ENCODE assay signal across 8 mouse cellular contexts in the genomic region with DNA sequence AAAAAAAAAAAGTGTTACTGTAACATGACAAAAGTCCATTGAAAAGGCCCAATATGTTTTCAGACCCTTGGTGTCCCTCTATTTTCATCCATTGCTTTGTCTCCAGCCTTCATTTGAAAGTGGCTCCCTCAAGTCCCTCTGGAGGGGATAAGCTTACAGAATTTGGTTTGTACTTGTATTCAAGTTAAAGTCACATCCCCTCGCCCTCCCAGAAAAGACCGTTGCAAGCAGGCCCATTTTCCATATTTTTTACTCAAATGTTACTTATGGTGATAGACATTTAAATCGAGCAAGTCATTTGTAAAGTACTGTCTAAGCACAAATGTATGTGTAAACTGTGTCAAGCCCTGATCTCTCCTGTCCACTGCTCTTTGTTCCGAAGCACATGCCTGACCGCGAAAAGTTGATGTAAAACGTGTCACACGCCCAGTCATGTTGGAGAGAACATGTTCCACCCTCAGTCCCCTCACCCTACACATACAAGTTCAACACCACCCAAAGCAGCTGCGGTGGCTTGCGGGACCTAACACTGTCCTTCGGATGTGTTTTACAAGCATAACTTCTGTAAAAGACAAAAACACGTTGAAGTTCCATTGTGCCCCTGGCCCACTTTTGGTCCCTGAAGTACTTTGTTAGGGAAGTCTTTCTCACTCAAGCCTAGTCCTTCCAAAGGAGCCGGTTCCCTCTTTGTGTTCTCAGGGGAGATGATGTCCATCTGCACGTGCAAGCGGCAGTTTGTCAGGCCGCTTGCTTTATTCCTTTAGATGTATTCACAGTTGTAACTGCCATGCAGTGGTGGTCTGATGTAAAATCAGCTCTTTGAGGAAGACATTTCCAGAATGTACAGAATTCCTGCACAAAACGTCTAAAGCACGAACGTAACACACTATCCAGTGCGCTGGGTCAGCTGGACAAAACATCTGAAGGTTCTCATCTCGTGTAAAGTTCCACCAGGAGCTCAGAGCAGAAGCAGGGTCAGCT. TPM values are rescaled to one million over a fixed set of nuclear protein-coding genes. Genes with fewer than 3 reads are reported as not detected.
DNase-seq lines count a peak whose midpoint lies in the region; ATAC-seq lines count a peak whose summit lies in the region.

No protein-coding gene starts in this region.

- peak overlapping the region; percentile 78 for H3K4me3 ChIP-seq in forebrain, embryonic 15.5 days
- peak overlapping the region; percentile 88 for H3K4me3 ChIP-seq in limb, embryonic 12.5 days (replicated peaks)
- peak overlapping the region; percentile 95 for H3K4me3 ChIP-seq in midbrain, embryonic 14.5 days (replicated peaks; ENCODE audit: low read depth, low read length)

- WGBS in forebrain, embryonic 15.5 days = 21% methylated on average over 21 of the region's 21 CpGs
- 57% methylated on average over 21 of the region's 21 CpGs for WGBS in limb, embryonic 12.5 days
- 21% methylated on average over 21 of the region's 21 CpGs for WGBS in midbrain, embryonic 14.5 days

- peak overlapping the region; percentile 100 for H3K27ac ChIP-seq in forebrain, embryonic 15.5 days (replicated peaks)
- H3K27ac ChIP-seq in limb, embryonic 12.5 days = peak overlapping the region; percentile 73
- H3K27ac ChIP-seq in midbrain, embryonic 14.5 days (replicated peaks; ENCODE audit: low read depth, low read length) = peak overlapping the region; percentile 100

- no peaks in the 10 kb centered on the region for H3K9me3 ChIP-seq in forebrain, embryonic 15.5 days
- H3K9me3 ChIP-seq in limb, embryonic 12.5 days = no peaks in the 10 kb centered on the region
- H3K9me3 ChIP-seq in midbrain, embryonic 14.5 days (ENCODE audit: control insufficient read depth, low read length) = no peaks in the 10 kb centered on the region

- DNase-seq in frontal cortex, postnatal 36 days (ENCODE audit: low spot score in 2 of 2) = peak; percentile 7 to 22
- DNase-seq in MEL-GATA-1-ER (ENCODE audit: extremely low read depth, low read depth) = peak; percentile 47
- peak; percentile 64 for DNase-seq in midbrain, embryonic 14.5 days
- peak; percentile 30 to 38 for DNase-seq in thymus, postnatal 10 days (ENCODE audit: low spot score in 2 of 2)
- DNase-seq in right cerebral cortex, postnatal 36 days (ENCODE audit: low spot score in 2 of 2) = no peak

- H3K4me1 ChIP-seq in forebrain, embryonic 15.5 days = peaks cover 40% of the 10 kb centered on the region
- peaks cover 38% of the 10 kb centered on the region for H3K4me1 ChIP-seq in limb, embryonic 12.5 days (replicated peaks)
- peaks cover 38% of the 10 kb centered on the region for H3K4me1 ChIP-seq in midbrain, embryonic 14.5 days (ENCODE audit: control insufficient read depth, insufficient read depth, low read length)

- no peaks in the 10 kb centered on the region for H3K27me3 ChIP-seq in forebrain, embryonic 15.5 days
- H3K27me3 ChIP-seq in limb, embryonic 12.5 days = no peaks in the 10 kb centered on the region
- H3K27me3 ChIP-seq in midbrain, embryonic 14.5 days (ENCODE audit: control insufficient read depth, insufficient read depth, low read length) = no peaks in the 10 kb centered on the region

- H3K36me3 ChIP-seq in forebrain, embryonic 15.5 days = no peaks in the 10 kb centered on the region
- H3K36me3 ChIP-seq in limb, embryonic 12.5 days = peaks cover 26% of the 10 kb centered on the region
- H3K36me3 ChIP-seq in midbrain, embryonic 14.5 days (ENCODE audit: control insufficient read depth, insufficient read depth, low read length) = no peaks in the 10 kb centered on the region

- peak overlapping the region; percentile 100 for H3K9ac ChIP-seq in forebrain, embryonic 15.5 days (replicated peaks)
- peak overlapping the region; percentile 99 for H3K9ac ChIP-seq in limb, embryonic 12.5 days (replicated peaks)
- H3K9ac ChIP-seq in midbrain, embryonic 14.5 days (replicated peaks; ENCODE audit: low read length) = peak overlapping the region; percentile 100

- ATAC-seq in frontal cortex, adult (ENCODE audit: low TSS enrichment) = no peak
- ATAC-seq in forebrain, embryonic 15.5 days (replicated peaks) = no peak
- ATAC-seq in limb, embryonic 12.5 days (ENCODE audit: insufficient number of reproducible peaks, insufficient read depth, low FRiP score, low TSS enrichment, low read depth) = no peak
- no peak for ATAC-seq in midbrain, embryonic 14.5 days (ENCODE audit: low FRiP score, low TSS enrichment)

- peak overlapping the region; percentile 80 for H3K4me2 ChIP-seq in forebrain, embryonic 15.5 days (replicated peaks)
- peak overlapping the region; percentile 81 for H3K4me2 ChIP-seq in limb, embryonic 12.5 days
- H3K4me2 ChIP-seq in midbrain, embryonic 14.5 days (ENCODE audit: low read length) = peak overlapping the region; percentile 77

RNA-seq across cellular contexts. Expression of a gene that starts 2.5 kb away (rescaled TPM):
- 22.3 and 25.2 TPM in 2 replicates for polyA plus RNA-seq in forebrain, embryonic 15.5 days (2015; fragmentation: Nextera tagmentation; extraction: Ambion mirVana)
- polyA plus RNA-seq in limb, embryonic 12.5 days (2016; fragmentation: Nextera tagmentation; extraction: Ambion mirVana) = 26.3 and 26.8 TPM in 2 replicates
- polyA plus RNA-seq in midbrain, embryonic 14.5 days (2014; fragmentation: Nextera tagmentation; extraction: Ambion mirVana) = 17.1 and 19.2 TPM in 2 replicates

RNA-seq across cellular contexts. Expression of a gene that starts 15.7 kb away (rescaled TPM):
- 290 and 303 TPM in 2 replicates for polyA plus RNA-seq in forebrain, embryonic 15.5 days (2015; fragmentation: Nextera tagmentation; extraction: Ambion mirVana)
- polyA plus RNA-seq in limb, embryonic 12.5 days (2016; fragmentation: Nextera tagmentation; extraction: Ambion mirVana) = 404 and 415 TPM in 2 replicates
- 178 and 240 TPM in 2 replicates for polyA plus RNA-seq in midbrain, embryonic 14.5 days (2014; fragmentation: Nextera tagmentation; extraction: Ambion mirVana)

RNA-seq across cellular contexts. Expression of a gene that starts 49.3 kb away (rescaled TPM):
- 63.5 and 70.2 TPM in 2 replicates for polyA plus RNA-seq in forebrain, embryonic 15.5 days (2015; fragmentation: Nextera tagmentation; extraction: Ambion mirVana)
- 59.7 and 62.0 TPM in 2 replicates for polyA plus RNA-seq in limb, embryonic 12.5 days (2016; fragmentation: Nextera tagmentation; extraction: Ambion mirVana)
- polyA plus RNA-seq in midbrain, embryonic 14.5 days (2014; fragmentation: Nextera tagmentation; extraction: Ambion mirVana) = 59.6 and 84.1 TPM in 2 replicates

Comparison
In these comparisons a context has a peak if more than half of its experiments do, and no peak if none do; other contexts are left out.
1. DNase-seq: peak in frontal cortex, postnatal 36 days (2 of 2), MEL-GATA-1-ER (single experiment), midbrain, embryonic 14.5 days (single experiment) and thymus, postnatal 10 days (2 of 2); none in right cerebral cortex, postnatal 36 days (0 of 2).
2. Peak in every context shown above with its lines, with median percentiles within 50 percentile points of each other: H3K27ac ChIP-seq, H3K4me2 ChIP-seq, H3K4me3 ChIP-seq and H3K9ac ChIP-seq.